Mouse (Mus musculus) cerebellum, adult 9-11 months (tissue): ENCODE results near the gene Ccdc171.
"Not testable (repeated sequence)": the region's sequence is repeated elsewhere in the genome, so short reads cannot be mapped to it uniquely, and the experiment has no call there.

Experiments used
- DNase-seq: peaks from one replicate; pipeline ENCODE4 v3.0.0; 2022

Ccdc171 gene

DNA sequence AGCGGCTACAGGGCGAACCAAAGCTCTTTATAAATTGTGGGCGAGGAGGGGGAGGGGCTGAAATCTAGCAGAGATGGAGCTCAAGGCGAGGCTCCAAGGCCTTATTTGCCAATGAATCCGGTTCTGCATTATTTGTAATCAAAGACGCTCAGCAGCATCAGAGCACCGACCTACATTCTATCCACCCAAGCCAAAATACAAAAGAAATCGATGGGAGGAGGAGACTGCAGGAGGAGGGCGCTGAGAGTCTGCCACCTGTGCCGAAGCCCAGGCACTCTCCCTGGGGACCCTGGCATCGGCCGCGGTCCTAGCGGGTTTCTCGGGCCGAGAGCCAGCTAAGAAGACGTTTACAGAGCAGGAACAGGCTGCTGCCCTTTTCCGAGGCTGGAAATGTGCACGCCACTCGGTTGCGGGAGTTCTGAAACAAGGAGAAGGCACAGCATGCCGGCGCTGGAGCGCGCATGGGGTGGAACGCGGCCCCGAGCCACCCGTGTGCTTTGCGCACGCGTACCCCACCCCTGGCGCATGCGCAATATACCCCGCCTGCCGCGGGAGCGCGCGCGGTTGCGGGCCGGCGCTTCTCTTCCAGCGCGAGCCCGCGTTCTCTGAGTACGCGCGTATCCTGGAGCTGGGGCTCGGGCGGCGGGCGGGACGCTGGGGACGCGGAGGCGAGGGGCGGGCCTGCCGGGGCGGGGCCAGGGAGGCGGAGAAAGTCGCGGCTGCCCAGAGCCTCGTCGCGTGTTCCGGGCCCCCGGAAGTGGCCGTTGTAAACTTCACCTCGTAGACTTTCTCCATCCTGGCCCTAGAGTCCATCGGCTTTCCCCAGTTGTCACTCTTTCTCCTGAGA is at the start of gene Ccdc171:
Gene Ccdc171, plus strand, starts transcription at position 703 of the 847 bp plus-strand sequence.
- peak; percentile 95 for DNase-seq

DNA sequence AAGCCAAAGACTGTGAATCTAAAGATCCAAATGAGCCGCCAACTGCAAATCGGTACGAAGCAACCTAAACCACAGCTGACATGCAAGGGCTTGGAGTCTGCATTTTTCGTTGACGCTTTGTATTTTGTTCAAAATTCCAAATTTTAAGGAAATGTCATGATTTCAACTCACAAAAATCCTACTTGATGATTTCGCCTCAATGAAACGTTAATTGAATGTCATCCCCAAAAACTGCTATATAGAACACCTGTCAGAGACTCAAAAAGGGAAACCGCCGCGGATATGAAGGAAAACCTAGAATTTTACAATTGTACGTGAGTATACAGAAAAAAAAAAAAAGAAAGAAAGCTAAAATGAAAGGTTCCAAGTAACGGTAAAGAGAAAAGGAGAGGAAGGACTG is 40.1 kb upstream of the Ccdc171 start:
- DNase-seq = no peak

DNA sequence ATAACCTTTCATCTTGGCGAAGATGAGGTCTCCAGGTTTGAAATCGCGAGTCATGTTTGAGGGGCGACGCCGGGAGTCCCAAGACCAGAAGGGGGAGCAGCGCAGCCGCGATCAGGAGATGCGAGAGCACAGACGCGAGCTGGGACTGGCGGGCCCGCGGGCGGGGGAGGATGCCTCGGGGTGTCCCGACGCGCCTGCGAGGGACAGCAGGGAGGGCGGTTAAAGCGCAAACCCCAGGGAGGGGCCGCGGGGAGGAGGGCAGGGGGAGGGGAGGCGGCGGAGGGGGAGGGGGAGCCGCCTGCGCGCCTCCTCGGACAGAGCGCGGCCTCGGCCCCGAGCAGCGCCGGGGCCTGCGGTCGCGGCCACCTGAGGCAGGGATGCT is 39.6 kb upstream of the Ccdc171 start:
- peak; percentile 93 for DNase-seq

DNA sequence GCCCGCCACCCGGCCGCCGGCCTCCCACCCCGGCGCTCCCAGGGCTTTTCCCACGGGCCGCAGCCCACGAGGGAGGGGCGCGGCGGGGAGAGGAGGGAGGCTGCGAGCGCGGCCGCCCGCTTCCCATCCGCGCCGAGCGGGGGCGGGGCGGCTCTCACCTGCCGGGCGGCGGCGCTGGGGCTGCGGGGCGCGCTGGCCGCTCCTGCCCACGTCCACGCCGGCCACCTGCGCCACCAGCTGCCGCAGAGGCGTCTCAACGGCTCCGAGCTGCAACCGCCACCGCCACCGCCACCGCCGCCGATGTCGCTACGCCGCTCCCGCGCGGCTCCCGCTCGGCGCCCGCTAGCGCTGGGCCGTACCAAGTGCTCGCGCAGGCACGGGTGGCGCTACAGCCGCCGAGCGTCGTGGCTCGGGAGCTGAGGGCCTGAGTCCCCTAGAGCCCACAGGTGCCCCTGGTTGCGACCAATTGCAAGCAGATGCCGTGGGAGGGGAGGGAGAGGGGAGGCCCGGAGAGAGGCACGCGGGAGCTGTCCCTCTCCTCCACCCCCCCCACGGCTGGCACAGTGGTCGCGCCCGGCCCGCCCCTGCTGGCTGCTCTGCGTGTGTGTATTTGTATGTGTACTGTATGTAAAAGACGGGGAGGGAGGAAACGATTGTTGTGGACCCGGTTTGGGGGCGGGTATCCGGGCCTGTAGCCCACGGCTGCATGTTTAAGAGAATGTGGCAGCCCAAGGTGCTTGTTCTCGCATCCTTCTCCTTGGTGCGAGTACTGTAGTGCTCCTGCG is 39.0 kb upstream of the Ccdc171 start, which contains the start of gene Psip1:
Gene Psip1, minus strand, starts transcription at position 343 of the 785 bp plus-strand sequence.
- peak; percentile 95 for DNase-seq

DNA sequence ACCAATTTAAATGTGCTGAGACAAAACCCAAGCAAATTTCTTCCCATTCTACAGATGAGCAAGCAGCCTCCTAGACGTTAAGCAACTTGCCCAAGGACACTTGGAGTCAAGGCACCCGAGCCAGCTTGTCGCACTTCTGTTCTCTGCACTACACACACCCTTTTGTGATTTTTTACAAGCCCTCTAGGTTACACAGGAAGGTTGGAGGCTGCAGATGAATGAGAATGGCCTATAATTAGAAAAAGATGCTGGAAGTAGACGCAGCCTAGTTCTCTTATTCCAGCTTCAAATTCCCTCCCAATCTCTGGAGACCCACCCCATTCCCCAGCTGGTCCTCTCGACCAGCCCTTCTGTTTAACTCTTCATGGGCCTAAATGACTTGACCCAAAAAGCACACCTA is 36.2 kb upstream of the Ccdc171 start:
- DNase-seq = no peak

DNA sequence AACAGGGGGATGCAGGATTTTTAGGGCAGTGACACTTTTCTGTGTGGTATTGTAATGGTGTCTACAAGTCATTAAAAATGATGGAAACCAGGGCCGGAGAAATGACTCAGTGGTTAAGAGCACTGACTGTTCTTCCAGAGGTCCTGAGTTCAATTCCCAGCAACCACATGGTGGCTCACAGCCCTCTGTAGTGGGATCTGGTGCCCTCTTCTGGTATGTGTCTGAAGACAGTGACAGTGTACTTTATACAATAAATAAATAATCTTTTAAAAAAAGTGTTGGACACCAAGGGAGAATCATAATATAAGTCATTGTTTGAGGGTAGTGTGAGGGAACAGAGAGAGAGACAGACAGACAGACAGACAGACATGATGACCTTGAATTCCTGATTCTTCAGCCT is 32.2 kb upstream of the Ccdc171 start:
- no peak for DNase-seq

DNA sequence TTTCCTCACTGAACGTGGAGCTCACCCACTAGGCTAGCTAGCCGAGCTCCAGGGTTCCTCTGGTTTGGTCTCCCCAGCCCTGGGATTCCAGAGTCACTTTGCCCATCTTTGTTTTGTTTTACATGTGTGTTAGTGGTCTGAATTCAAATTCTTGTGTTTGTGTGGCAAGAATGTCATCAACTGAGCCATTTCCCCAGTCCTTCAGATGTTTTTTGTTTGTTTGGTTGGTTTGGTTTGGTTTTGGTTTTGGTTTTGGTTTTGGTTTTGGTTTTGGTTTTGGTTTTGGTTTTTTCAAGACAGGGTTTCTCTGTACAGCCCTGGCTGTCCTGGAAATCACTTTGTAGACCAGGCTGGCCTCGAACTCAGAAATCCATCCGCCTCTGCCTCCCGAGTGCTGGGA is 28.3 kb upstream of the Ccdc171 start:
- not testable (repeated sequence) for DNase-seq

DNA sequence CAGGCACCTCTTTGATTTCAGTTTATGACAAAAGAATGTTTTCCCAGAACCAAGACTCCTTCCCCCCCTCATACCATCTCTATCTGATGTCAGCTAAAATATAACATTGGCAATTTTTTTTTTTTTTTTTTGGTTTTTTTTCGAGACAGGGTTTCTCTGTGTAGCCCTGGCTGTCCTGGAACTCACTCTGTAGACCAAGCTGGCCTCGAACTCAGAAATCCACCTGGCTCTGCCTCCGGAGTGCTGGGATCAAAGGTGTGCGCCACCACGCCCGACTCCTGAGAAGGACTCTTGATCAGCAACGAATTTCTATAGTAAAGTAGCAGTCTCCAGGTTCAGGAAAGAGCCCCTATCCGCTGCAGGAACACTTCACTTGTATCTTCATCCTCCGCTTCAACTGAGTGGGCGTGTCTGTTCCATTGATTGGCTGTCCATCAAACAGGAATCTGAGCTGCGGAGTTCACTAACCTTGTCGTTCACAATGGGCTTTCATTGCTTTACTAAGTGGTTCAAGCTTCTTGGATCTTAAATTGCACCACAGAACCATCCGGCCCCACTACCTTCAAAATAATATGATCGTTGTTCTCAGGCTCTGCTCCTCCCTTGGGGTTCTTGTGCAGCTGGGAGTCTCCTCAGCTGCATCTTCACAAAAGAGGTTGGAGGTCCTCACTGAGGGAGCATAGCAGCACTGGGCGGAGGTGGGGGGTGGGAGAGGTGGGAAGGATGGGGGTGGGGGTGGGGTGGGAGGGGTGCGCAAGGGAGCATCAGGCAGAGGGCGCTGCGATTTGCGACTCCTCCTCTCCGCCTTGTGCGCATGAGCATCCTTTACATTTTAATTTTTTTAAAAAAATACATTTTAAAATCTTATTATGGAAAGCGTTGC is 24.9 kb upstream of the Ccdc171 start:
- no peak for DNase-seq

DNA sequence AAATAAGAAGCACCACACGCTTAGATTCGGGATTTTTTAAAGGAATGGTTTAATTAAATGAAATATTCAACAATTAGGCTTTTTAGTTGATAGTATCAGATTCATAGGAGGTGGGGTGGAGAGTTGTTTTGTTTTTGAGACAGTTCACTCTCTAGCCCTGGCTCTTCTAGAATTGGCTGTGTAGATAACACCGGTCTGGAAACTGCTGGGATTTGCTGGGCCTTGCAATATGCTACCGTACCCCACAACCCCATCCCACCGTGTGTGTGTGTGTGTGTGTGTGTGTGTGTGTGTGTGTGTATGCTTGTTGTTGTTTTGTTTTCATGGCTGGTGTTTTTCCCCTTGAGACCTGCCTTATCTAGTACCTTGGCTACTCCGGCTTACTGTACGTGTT is 24.3 kb upstream of the Ccdc171 start:
- no peak for DNase-seq

DNA sequence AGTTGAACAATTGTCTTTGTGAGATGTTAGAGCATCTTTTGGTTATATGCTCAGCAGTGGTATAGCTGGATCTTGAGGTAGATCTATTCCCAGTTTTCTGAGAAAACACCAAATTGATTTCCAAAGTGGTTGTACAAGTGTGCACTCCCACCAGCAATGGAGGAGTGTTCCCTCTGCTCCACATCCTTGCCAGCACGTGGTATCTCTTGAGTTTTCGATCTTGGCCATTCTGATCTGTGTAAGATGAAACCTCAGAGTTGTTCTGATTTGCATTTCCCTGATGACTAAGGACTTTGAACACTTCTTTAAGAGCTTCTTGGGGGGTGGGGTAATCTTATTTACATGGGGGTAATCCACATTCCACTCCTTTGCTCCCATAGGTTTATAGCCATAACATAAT is 15.7 kb upstream of the Ccdc171 start:
- DNase-seq = no peak

DNA sequence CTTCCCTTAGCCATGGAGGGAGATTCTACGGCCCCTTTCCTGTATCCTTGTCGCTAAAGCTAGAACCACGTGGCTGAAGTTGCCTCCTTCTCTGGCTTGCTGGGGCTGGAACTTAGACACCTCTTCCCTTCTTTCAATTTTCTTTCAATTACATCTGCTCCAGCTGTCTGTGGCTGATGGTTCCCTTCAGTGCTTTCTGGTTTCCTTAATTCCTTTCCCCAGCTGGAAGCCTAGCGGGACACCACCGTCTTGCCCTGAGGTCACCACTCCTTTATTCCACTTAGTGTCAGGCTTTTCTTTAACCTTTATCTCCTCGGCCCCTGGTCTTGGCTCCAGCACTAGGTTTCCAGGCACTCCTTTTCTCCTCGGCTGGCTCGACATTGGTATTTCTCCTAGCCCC is 14.3 kb upstream of the Ccdc171 start:
- no peak for DNase-seq

DNA sequence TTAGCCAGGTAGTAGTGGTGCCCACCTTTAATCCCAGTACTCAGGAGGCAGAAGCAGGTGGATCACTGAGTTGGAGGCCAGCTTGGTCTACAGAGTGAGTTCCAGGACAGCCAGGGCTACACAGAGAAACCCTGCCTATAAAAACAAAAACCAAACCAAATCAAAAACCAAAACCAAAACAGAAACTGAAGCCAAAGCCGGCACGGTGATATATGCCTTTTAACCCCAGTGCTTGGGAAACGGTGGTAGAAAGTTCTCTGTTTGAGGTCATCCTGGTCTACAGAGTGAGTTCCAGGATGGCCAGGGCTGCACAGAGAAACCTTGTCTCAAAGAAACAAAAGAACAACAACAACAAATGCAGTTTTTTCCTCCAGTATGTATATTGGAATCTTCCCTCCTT is 13.1 kb upstream of the Ccdc171 start:
- DNase-seq = no peak

DNA sequence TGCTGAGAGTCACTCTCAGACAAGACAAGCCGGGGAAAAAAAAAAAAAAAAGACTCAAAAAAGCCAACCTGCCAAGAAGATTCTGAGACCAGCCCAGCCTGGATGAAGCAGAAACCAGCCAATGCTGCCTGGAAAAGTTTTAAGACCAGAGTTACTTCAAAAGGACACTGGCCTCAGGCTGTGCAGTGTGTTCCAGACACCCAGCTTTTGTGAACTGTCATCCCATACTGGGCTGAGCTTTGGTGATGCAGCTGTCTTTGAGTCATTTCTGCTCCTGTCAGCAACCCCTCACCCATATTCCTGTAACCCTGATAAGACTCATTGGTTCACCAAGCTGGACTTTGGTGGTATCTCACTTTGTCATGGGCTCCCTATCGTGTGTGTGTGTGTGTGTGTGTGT is 12.7 kb upstream of the Ccdc171 start:
- DNase-seq = no peak

DNA sequence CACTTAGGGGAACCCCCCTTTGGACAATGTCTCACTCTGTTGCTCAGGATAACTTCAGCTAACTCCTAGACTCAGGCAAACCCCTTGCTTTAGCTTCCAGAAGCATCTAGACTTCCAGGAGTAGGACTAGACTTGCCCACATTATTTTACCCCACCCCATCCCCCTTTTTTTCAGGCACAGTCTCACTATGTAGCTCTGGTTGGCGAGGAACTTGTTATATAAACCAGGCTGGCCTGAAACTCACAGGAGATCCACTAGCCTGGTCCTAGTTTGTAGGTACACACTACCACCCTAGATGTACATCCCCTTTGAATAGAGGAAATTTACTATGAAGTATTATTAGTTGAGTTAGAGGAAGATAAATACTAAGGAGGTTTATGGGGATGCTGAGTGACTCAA is 11.2 kb upstream of the Ccdc171 start:
- no peak for DNase-seq

DNA sequence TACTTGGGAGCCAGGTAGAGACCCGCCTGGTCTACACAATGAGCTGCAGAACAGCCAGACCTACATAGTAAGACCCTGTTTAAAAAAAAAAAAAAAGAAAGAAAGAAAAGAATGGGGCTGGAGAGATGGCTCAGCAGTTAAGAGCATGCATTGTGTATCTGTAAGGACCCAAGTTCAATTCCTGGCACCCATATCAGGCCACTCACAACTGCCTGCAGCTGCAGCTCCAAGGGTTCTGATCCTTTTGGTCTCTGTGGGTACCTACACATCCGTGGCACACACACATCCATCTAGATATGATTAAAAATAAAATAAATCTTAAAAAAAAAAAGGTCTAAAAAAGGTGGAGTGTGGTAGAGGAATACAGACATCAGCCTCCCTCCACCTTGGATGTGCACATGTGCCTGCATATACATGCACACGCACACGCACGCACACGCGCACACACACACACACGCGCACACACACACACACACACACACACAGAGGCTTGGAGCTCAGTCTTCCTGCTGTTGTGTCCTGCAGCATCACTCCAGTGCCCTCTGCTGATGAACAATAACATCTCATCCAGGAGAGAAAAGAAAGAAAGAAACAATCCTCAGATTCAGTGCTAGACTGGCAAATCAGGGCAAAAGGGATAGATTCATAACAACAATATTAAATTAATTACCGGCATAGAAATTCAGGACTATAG is 10.2 kb upstream of the Ccdc171 start:
- no peak for DNase-seq

DNA sequence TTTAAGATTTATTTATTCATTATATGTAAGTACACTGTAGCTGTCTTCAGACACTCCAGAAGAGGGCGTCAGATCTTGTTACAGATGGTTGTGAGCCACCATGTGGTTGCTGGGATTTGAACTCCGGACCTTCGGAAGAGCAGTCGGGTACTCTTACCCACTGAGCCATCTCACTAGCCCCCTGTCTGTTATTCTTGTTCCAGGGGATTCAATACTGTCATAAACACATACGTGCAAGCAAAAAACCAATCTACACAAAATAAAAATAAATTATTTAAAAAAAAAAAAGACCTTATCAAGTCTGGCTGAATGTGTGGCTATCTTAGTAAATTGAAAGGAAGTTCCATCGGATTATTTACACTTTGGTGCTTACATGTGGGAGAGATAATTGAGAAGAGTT is 9.2 kb upstream of the Ccdc171 start:
- not testable (repeated sequence) for DNase-seq

DNA sequence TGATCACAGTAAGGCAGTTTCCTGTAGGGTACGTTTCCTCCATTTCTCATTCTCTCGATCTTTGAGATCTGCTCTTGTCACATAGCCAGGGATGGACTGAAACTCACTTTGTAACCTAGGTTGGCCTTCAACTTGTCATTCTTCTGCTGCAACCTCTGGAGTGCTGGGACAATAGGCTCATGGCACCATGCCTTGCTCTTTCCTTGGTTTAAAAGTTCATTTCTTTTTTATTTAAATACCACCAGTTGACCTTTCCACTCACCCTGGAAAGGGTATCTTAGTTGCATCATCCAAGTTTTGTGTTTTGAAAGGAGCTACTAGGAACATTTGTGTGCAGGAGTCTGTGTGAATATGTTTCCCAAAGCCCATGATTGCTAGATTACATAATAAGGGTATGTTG is 6.2 kb upstream of the Ccdc171 start:
- no peak for DNase-seq

DNA sequence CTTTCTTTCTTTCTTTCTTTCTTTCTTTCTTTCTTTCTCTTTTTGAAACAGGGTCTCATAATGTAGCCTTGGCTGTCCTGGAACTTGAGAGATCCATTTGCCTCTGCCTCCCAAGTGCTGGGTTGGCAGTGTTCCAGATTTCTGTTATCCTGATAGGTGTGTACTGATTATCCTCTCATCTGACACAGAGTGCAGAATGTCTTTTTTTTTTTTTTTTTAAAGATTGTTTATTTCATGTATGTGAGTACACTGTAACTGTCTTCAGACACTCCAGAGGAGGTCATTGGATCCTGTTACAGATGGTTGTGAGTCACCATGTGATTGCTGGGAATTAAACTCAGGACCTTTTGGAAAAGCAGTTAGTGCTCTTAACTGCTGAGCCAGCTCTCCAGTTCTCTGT is 5.5 kb upstream of the Ccdc171 start:
- DNase-seq = no peak

DNA sequence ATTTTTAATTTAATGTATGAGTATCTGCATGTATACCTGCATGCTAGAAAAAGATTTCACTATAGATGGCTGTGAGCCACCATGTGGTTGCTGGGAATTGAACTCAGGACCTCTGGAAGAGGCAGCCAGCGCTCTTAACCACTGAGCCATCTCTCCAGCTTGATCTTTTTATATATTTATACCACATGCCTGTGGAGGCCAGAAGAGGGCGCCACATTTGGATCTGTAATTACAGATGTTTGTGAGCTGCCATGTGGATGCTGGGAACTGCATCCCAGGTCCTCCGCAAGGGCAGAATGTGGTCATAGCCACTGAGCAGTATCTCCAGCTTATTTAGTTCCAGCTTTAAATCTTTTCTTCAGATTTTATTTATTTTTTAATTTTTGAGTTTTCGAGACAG is 5.0 kb upstream of the Ccdc171 start:
- no peak for DNase-seq

DNA sequence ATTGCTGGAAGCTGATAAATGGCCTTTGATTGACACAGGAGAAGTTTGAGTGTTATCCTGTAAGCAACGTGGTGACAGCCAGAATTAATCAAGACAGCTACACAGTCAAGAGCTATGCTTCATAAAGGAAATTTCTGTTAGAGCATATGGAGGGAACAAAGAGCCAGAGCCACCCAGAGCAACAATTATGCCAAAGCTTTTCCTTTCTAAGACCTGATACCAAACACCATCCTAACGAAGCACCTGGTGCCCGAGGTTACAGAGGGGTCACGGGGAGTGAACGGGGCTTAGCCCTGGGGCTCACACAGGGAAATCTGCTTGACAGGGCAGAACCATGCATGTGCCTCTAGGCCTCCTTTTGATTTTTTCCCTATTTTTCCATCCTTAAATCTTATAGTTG is 3.3 kb upstream of the Ccdc171 start:
- no peak for DNase-seq

DNA sequence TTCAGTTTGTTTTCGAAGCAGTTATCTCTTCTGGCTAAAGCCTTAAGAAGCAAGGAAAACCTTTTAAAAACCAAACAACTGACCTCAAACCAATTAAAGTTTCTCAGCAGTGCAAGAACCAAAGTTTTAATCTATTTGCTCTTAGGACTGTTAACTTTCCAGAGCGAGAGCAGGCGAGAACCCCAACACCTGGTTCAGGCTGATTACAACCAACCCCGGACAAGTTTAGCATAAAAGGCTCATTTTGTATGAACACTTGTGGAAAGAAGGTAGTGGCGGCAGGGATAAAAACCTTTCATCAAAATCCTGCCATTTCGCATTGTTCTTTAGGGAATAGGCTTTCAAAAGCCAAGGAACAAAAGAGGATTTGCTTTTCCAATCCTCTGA is 896 bp upstream of the Ccdc171 start:
- no peak for DNase-seq

DNA sequence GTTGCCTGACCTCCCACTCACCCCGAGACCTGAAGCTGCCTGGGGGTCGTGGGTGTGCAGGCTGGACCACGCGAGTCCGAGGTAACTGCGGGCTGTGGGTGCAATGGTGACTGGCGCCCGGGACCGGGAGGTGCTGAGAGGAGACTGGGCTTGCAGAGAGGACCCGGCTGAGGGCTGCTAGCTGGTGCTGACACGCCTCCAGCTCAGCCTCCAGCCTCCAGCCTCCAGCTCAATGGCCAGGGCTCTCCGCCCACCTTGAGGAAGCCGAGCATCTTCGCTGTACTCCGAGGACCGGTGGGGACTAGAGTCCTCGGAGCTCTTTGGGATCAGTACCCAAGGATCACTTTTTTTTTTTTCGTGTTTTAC is 328 bp downstream of the Ccdc171 start:
- DNase-seq = no peak
